Mouse (Mus musculus): ENCODE results near the gene Trim27. TPM values are rescaled to one million over a fixed set of nuclear protein-coding genes. Genes with fewer than 3 reads are reported as not detected.

Gene Trim27
- polyA plus RNA-seq (2015; fragmentation: Nextera tagmentation; extraction: Ambion mirVana) = 70.1 and 75.0 TPM in 2 replicates

GRCm38 (mm10) chr13:21179367-21179723, at the start of gene Trim27:
Gene Trim27 (plus strand): TSS chr13:21179445.
- Histone ChIP-seq H3K9me3 (ENCODE audit: control insufficient read depth, low read length) (no peaks in the 10 kb centered on the region), H3K27me3 (replicated peaks; ENCODE audit: control insufficient read depth, insufficient read depth, low read length) (no peaks in the 10 kb centered on the region)

DNA sequence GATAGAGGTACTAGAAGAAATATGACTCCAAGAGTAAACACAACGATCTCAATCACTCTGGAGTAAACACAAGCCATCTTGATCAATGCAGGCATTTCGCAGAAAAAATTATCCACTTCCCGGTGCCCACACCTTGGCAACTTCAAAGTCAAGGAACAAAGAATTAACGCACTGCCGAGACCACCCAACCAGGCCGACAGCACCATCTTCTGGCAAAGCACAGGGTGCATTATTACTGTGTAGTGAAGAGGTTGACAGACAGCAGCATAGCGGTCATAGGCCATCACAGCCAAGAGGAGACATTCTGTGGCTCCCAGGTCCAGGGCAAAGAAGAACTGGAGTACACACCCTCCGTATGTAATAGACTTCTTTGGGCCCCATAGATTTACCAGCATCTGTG, 36.8 kb upstream of the Trim27 start:
- 47% methylated on average over 8 of the region's 8 CpGs for WGBS
- Histone ChIP-seq H3K9me3 (ENCODE audit: control insufficient read depth, low read length) (no peaks in the 10 kb centered on the region), H3K4me2 (ENCODE audit: low read length) (no peak overlapping the region), H3K9ac (ENCODE audit: low read depth, low read length) (no peak overlapping the region), H3K27ac (ENCODE audit: low read depth, low read length) (no peak overlapping the region), H3K36me3 (ENCODE audit: control insufficient read depth, insufficient read depth, low read length) (no peaks in the 10 kb centered on the region), H3K4me1 (ENCODE audit: control insufficient read depth, insufficient read depth, low read depth, low read length) (no peaks in the 10 kb centered on the region), H3K27me3 (replicated peaks; ENCODE audit: control insufficient read depth, insufficient read depth, low read length) (no peaks in the 10 kb centered on the region), H3K4me3 (ENCODE audit: low read length) (no peak overlapping the region)
- ATAC-seq = no peak

More at GRCm38 (mm10) chr13:21179367-21179723, at the start of gene Trim27:
- Histone ChIP-seq H3K9ac (ENCODE audit: low read depth, low read length) (peak within 1 kb of the TSS; percentile 87), H3K36me3 (ENCODE audit: control insufficient read depth, insufficient read depth, low read length) (peaks cover 5% of the 10 kb centered on the region), H3K4me2 (ENCODE audit: low read length) (peak within 1 kb of the TSS; percentile 61), H3K4me1 (ENCODE audit: control insufficient read depth, insufficient read depth, low read depth, low read length) (peaks cover 16% of the 10 kb centered on the region), H3K4me3 (ENCODE audit: low read length) (peak within 1 kb of the TSS; percentile 99), H3K27ac (ENCODE audit: low read depth, low read length) (peak within 1 kb of the TSS; percentile 94)
- peak; percentile 53 for ATAC-seq
- under 1% methylated on average over 15 of the region's 15 CpGs for WGBS

DNA sequence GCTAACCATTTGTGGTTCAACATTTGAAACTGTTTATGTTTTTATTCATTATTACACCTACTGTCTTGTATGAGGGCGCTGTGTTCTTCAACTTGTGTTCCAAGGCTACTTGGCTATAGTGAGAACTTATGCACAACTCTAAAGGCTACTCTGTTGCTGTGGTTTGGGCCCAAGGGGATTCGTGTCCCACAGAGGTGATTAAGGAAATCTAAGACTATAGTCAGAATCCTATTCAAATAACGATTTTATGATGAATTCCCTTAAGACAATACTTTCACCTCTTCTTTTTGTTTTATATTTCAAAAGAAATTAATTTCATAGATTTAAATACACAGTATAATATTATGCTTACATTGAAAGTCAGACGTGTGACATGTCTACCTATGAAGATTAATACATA, 33.5 kb upstream of the Trim27 start, which contains the start of gene Olfr1368:
Olfr1368 (minus strand) TSS at position 101 of the 400 bp plus-strand sequence.
- Histone ChIP-seq H3K27ac (ENCODE audit: low read depth, low read length) (no peak within 1 kb of the TSS), H3K9me3 (ENCODE audit: control insufficient read depth, low read length) (no peaks in the 10 kb centered on the region), H3K4me2 (ENCODE audit: low read length) (no peak within 1 kb of the TSS), H3K36me3 (ENCODE audit: control insufficient read depth, insufficient read depth, low read length) (no peaks in the 10 kb centered on the region), H3K4me1 (ENCODE audit: control insufficient read depth, insufficient read depth, low read depth, low read length) (no peaks in the 10 kb centered on the region), H3K4me3 (ENCODE audit: low read length) (no peak within 1 kb of the TSS), H3K27me3 (replicated peaks; ENCODE audit: control insufficient read depth, insufficient read depth, low read length) (no peaks in the 10 kb centered on the region), H3K9ac (ENCODE audit: low read depth, low read length) (no peak within 1 kb of the TSS)
- no peak for ATAC-seq
- 80% methylated on average over 4 of the region's 4 CpGs for WGBS

DNA sequence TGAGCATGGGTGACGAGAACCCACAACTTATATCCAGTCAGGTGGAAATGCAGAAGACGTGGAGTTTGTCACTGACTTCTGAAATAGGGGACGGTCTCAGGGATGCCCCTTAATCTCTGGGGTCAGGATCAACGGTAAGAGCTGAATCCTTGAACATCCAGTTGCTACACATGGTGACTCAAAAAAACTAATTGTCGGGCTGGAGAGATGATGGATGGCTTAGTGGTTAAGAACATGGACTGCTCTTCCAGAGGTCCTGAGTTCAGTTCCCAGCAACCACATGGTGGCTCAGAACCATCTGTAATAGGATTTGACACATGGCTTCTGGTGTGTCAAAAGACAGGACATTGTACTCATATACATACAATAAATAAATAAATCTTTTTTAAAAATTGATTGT, 23.4 kb upstream of the Trim27 start:
- no peak for ATAC-seq
- WGBS = 86% methylated on average over 5 of the region's 5 CpGs
- no peak overlapping the region for H3K4me3 ChIP-seq (ENCODE audit: low read length)
- no peaks in the 10 kb centered on the region for H3K9me3 ChIP-seq (ENCODE audit: control insufficient read depth, low read length)
- H3K27ac ChIP-seq (ENCODE audit: low read depth, low read length) = no peak overlapping the region
- H3K27me3 ChIP-seq (replicated peaks; ENCODE audit: control insufficient read depth, insufficient read depth, low read length) = no peaks in the 10 kb centered on the region
- no peaks in the 10 kb centered on the region for H3K36me3 ChIP-seq (ENCODE audit: control insufficient read depth, insufficient read depth, low read length)
- no peak overlapping the region for H3K4me2 ChIP-seq (ENCODE audit: low read length)
- H3K9ac ChIP-seq (ENCODE audit: low read depth, low read length) = no peak overlapping the region
- H3K4me1 ChIP-seq (ENCODE audit: control insufficient read depth, insufficient read depth, low read depth, low read length) = peaks cover 4% of the 10 kb centered on the region

- no peaks in the 10 kb centered on the region for H3K9me3 ChIP-seq (ENCODE audit: control insufficient read depth, low read length)
- H3K36me3 ChIP-seq (ENCODE audit: control insufficient read depth, insufficient read depth, low read length) = no peaks in the 10 kb centered on the region
- no peak for ATAC-seq
- WGBS = 7% methylated on average over 9 of the region's 9 CpGs
- H3K27me3 ChIP-seq (replicated peaks; ENCODE audit: control insufficient read depth, insufficient read depth, low read length) = no peaks in the 10 kb centered on the region
- H3K4me3 ChIP-seq (ENCODE audit: low read length) = peak overlapping the region; percentile 17
- no peak overlapping the region for H3K27ac ChIP-seq (ENCODE audit: low read depth, low read length)
- H3K9ac ChIP-seq (ENCODE audit: low read depth, low read length) = no peak overlapping the region
- H3K4me1 ChIP-seq (ENCODE audit: control insufficient read depth, insufficient read depth, low read depth, low read length) = peaks cover 4% of the 10 kb centered on the region
- H3K4me2 ChIP-seq (ENCODE audit: low read length) = peak overlapping the region; percentile 96
Observed at GRCm38 (mm10) chr13:21158071-21158470, 21.2 kb upstream of the Trim27 start.

- under 1% methylated on average over 19 of the region's 19 CpGs for WGBS
- ATAC-seq = peak; percentile 69
- Histone ChIP-seq H3K9ac (ENCODE audit: low read depth, low read length) (peak overlapping the region; percentile 67), H3K9me3 (ENCODE audit: control insufficient read depth, low read length) (no peaks in the 10 kb centered on the region), H3K4me2 (ENCODE audit: low read length) (peak overlapping the region; percentile 96), H3K27ac (ENCODE audit: low read depth, low read length) (no peak overlapping the region), H3K36me3 (ENCODE audit: control insufficient read depth, insufficient read depth, low read length) (no peaks in the 10 kb centered on the region), H3K27me3 (replicated peaks; ENCODE audit: control insufficient read depth, insufficient read depth, low read length) (no peaks in the 10 kb centered on the region), H3K4me3 (ENCODE audit: low read length) (peak overlapping the region; percentile 55), H3K4me1 (ENCODE audit: control insufficient read depth, insufficient read depth, low read depth, low read length) (peaks cover 4% of the 10 kb centered on the region)
Observed at GRCm38 (mm10) chr13:21158785-21159474, 20.3 kb upstream of the Trim27 start.

DNA sequence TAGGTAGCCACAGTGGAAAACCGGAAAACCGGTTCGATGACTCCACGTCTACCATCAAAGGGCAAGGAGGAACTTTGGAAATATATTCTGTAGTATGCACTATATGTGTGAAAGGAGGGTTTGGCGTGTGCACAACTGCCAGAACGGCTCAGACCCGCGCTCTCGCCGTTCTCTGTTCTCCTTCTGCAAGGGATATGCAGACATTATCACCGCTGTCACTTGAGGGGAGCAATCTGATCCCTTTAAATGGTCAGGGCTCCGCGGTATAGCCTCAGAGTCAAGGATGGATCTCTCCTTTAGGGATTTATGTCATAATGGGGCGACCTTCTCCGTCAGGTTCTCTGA, 19.8 kb upstream of the Trim27 start:
- ATAC-seq = peak; percentile 9; the same call in 1 of the 2 replicates
- H3K36me3 ChIP-seq (ENCODE audit: control insufficient read depth, insufficient read depth, low read length) = no peaks in the 10 kb centered on the region
- peak overlapping the region; percentile 55 for H3K4me3 ChIP-seq (ENCODE audit: low read length)
- H3K4me1 ChIP-seq (ENCODE audit: control insufficient read depth, insufficient read depth, low read depth, low read length) = peaks cover 4% of the 10 kb centered on the region
- WGBS = under 1% methylated on average over 15 of the region's 15 CpGs
- peak overlapping the region; percentile 67 for H3K9ac ChIP-seq (ENCODE audit: low read depth, low read length)
- no peaks in the 10 kb centered on the region for H3K9me3 ChIP-seq (ENCODE audit: control insufficient read depth, low read length)
- H3K27me3 ChIP-seq (replicated peaks; ENCODE audit: control insufficient read depth, insufficient read depth, low read length) = no peaks in the 10 kb centered on the region
- peak overlapping the region; percentile 96 for H3K4me2 ChIP-seq (ENCODE audit: low read length)
- no peak overlapping the region for H3K27ac ChIP-seq (ENCODE audit: low read depth, low read length)

- Histone ChIP-seq H3K9ac (ENCODE audit: low read depth, low read length) (peak overlapping the region; percentile 67), H3K27me3 (replicated peaks; ENCODE audit: control insufficient read depth, insufficient read depth, low read length) (no peaks in the 10 kb centered on the region), H3K36me3 (ENCODE audit: control insufficient read depth, insufficient read depth, low read length) (no peaks in the 10 kb centered on the region), H3K27ac (ENCODE audit: low read depth, low read length) (no peak overlapping the region), H3K4me2 (ENCODE audit: low read length) (peak overlapping the region; percentile 96), H3K4me3 (ENCODE audit: low read length) (peak overlapping the region; percentile 55), H3K4me1 (ENCODE audit: control insufficient read depth, insufficient read depth, low read depth, low read length) (peaks cover 4% of the 10 kb centered on the region), H3K9me3 (ENCODE audit: control insufficient read depth, low read length) (no peaks in the 10 kb centered on the region)
- ATAC-seq = peak; percentile 40
- WGBS = under 1% methylated on average over 16 of the region's 16 CpGs
Observed at GRCm38 (mm10) chr13:21160041-21160511, 19.2 kb upstream of the Trim27 start.

DNA sequence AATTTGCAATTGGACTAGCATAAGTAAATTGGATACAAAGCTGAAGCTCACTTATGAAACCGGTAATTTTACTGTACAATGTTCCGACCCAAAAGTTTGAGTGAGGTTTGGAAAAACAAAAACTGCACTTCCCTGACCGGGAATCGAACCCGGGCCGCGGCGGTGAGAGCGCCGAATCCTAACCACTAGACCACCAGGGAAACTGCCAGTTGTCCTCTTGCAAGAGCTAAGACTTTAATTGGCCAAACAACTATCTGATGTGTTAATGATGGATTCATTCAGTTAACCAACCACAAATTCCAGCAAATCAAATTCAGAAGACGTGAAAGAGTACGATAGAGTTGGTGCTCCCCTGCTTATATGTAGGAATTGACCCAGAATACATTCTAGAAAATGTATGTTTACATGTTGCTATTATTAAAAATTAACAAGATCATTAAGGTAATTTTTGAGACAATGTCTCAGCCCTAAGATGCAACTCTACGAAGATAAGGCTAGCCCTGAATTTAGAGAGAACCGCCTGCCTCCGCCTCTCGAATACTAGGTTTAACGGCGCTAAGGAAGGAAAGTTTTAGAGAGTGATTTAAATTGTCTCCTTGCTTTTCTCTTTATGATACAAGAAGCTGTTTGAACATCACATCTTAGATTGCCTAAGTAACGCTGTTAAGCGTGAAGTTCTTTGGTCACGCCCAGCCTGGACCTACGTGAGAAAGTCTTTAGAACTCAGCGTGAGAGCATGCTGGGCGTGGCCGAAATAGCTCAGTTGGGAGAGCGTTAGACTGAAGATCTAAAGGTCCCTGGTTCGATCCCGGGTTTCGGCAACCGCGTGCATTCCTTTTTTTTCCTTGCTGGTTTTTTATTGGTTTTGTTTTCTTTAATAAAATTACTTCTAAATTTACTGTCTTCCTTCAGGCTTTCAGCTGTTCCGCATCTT, 18.3 kb upstream of the Trim27 start:
- peaks cover 4% of the 10 kb centered on the region for H3K4me1 ChIP-seq (ENCODE audit: control insufficient read depth, insufficient read depth, low read depth, low read length)
- no peaks in the 10 kb centered on the region for H3K9me3 ChIP-seq (ENCODE audit: control insufficient read depth, low read length)
- peak overlapping the region; percentile 33; the same call in 1 of the 2 replicates for H3K27ac ChIP-seq (ENCODE audit: low read depth, low read length)
- peak; percentile 89 for ATAC-seq
- peak overlapping the region; percentile 55 for H3K4me3 ChIP-seq (ENCODE audit: low read length)
- no peaks in the 10 kb centered on the region for H3K27me3 ChIP-seq (replicated peaks; ENCODE audit: control insufficient read depth, insufficient read depth, low read length)
- H3K4me2 ChIP-seq (ENCODE audit: low read length) = peak overlapping the region; percentile 96
- under 1% methylated on average over 32 of the region's 32 CpGs for WGBS
- peak overlapping the region; percentile 50; the same call in 1 of the 2 replicates for H3K9ac ChIP-seq (ENCODE audit: low read depth, low read length)
- no peaks in the 10 kb centered on the region for H3K36me3 ChIP-seq (ENCODE audit: control insufficient read depth, insufficient read depth, low read length)
